Mouse (Mus musculus): ENCODE measurements around the gene Spdef. TPM values are rescaled to one million over a fixed set of nuclear protein-coding genes. Genes with fewer than 3 reads are reported as not detected.
A peak's percentile ranks its signal among the peaks of the same experiment; 100 is the strongest.

Gene Spdef
- polyA plus RNA-seq, 1 experiment from 2014 or later = 0.75 TPM

DNA sequence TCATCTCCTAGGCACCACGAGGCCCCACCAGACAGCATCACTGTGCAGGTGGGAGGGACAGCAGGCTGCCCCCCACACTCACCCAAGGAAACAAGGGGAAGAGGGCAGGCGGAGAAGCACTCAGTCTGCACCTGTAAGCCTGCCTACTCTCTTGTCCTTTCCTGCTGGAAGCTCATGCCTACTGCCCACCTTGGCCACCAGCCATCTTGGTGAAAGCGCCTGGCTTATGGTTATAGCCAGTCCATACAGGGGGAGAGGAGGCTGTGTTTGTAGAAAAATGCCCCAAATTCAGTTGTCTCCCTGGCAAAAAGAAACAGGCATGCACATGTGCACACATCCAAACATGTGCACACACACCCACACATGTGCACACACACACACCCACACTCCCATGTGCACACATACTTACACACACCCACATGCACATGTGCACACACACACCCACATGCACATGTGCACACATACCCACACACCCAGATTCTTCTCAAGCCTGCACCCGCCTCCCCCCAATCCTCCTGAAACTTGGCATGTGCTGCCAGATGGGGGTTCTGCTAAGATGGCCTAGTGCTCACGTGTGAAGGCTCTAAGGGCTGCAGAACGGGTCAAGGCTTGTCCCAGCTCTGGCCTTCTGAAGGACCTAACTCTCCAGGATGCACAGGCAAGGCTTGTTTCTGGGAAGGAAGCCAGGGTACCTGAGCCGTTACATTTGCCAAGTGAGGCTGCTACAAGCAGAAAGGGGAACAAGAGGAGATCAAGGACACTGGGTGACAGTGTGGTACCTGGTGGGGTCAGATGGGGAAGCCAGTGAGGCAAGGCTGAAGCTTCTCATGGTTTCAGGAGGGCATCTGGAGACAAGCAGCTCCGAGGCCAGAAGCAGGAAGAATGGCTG, 22.8 kb upstream of the Spdef start:
- Histone ChIP-seq H3K36me3 (ENCODE audit: poor library complexity, severe bottlenecking) (peaks cover 16% of the 10 kb centered on the region; the same call in 1 of the 2 replicates), H3K9ac (no peak overlapping the region), H3K27ac (no peak overlapping the region; the same call in 1 of the 2 replicates), H3K27me3 (no peaks in the 10 kb centered on the region), H3K4me2 (no peak overlapping the region), H3K9me3 (replicated peaks) (no peaks in the 10 kb centered on the region), H3K4me3 (no peak overlapping the region), H3K4me1 (no peaks in the 10 kb centered on the region)
- no peak for ATAC-seq
- WGBS = 89% methylated on average over 8 of the region's 8 CpGs

DNA sequence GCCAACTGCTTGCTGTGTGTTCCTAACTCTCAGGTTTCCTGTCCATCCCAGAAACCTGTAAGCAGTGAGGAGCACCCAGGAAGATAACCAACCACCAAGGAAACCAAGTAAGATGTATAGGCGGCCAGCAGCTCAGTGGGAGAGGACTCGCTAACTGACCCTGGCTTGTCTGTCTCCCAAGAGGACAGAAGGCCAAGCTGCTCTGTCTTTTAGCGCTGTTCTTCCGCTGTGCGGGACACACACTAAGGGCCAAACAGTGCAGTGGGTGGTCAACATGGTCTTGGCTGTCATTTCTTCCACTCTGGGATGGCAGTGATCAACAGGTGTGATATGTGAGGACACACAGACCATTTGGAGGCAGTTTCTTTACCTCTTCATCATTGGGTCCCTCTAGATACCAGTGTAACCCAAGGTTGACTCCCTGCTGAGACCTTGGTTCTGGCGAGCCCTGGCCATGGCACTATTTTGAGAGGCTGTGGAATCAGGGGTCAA, 21.7 kb upstream of the Spdef start:
- no peak for ATAC-seq
- H3K4me3 ChIP-seq = no peak overlapping the region
- 86% methylated on average over 6 of the region's 6 CpGs for WGBS

DNA sequence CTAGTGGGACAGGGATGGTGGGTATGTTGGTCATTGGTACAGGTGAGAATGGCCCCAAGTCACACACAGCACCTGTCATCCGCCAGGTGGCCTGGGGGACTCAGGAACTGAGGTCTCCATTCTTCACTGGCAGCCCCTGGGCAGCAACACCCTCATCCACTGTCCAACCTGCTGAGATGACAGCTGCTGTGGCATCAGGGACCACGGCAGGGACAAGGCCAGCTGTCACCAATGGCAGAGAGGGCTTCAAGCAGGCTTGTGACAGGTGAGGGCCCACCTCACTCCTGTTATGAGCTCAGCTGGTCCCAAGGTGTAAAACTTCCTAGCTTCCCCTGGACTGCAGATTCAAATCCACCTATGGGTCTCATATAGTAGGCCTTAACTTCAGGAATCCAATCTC, 19.4 kb upstream of the Spdef start:
- Histone ChIP-seq H3K9ac (no peak overlapping the region), H3K27me3 (no peaks in the 10 kb centered on the region), H3K4me3 (no peak overlapping the region), H3K36me3 (ENCODE audit: poor library complexity, severe bottlenecking) (peaks cover 9% of the 10 kb centered on the region; the same call in 1 of the 2 replicates), H3K9me3 (replicated peaks) (no peaks in the 10 kb centered on the region), H3K4me2 (no peak overlapping the region), H3K4me1 (no peaks in the 10 kb centered on the region), H3K27ac (no peak overlapping the region)
- WGBS = 85% methylated on average over 2 of the region's 2 CpGs
- ATAC-seq = no peak

More for the DNA sequence above, 21.7 kb upstream of the Spdef start:
- Histone ChIP-seq H3K27ac (no peak overlapping the region), H3K36me3 (ENCODE audit: poor library complexity, severe bottlenecking) (peaks cover 15% of the 10 kb centered on the region; the same call in 1 of the 2 replicates), H3K27me3 (no peaks in the 10 kb centered on the region), H3K9ac (no peak overlapping the region), H3K9me3 (replicated peaks) (no peaks in the 10 kb centered on the region), H3K4me1 (no peaks in the 10 kb centered on the region), H3K4me2 (no peak overlapping the region)

DNA sequence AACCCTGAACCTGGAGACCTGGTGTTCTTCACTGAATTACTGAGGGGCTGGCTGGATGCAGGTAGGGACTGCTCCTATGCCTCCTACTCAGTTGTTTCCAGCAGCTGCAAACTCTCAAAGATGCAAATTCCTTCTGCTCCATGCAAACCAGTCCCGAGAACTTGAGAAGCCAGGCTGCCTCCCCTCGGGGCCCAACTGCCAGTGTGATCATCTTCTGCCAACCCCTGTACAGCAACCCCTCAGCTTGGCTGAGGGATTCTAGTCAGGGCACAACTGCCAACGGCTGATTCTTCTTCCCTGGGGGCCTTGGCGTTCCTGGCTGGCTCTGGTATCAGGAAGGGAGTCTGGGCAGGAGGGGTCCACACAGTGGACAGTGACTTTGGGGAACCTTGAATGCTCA, 17.7 kb upstream of the Spdef start:
- Histone ChIP-seq H3K27ac (no peak overlapping the region; the same call in 1 of the 2 replicates), H3K4me3 (no peak overlapping the region), H3K4me1 (no peaks in the 10 kb centered on the region), H3K4me2 (no peak overlapping the region), H3K36me3 (ENCODE audit: poor library complexity, severe bottlenecking) (peaks cover 4% of the 10 kb centered on the region; the same call in 1 of the 2 replicates), H3K27me3 (no peaks in the 10 kb centered on the region), H3K9me3 (replicated peaks) (no peaks in the 10 kb centered on the region), H3K9ac (no peak overlapping the region)
- WGBS = 70% methylated on average over 4 of the region's 4 CpGs
- ATAC-seq = no peak

DNA sequence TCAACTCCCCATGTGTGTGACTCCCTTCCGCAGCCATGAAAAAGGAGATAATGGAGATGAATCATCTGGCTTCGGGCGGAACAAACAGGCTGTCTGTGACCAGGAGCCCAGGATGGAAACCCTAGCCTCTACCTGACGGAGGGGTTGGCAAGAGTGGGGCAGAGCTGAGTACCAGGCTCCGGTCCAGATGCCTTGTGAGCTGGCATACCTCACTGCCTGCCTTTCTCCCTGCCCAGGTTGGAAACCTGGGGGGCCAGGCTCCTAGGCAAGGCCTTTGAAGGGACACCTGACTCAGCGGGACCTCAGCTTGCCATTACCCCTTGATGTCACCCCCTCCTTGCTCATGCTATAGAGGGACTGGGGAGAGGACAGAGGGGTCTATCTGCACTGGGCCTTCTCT, 12.2 kb upstream of the Spdef start:
- Histone ChIP-seq H3K9me3 (replicated peaks) (no peaks in the 10 kb centered on the region), H3K9ac (no peak overlapping the region), H3K27me3 (no peaks in the 10 kb centered on the region), H3K36me3 (ENCODE audit: poor library complexity, severe bottlenecking) (no peaks in the 10 kb centered on the region), H3K4me3 (no peak overlapping the region), H3K4me2 (no peak overlapping the region), H3K4me1 (no peaks in the 10 kb centered on the region), H3K27ac (no peak overlapping the region)
- WGBS = 98% methylated on average over 6 of the region's 6 CpGs
- no peak for ATAC-seq

DNA sequence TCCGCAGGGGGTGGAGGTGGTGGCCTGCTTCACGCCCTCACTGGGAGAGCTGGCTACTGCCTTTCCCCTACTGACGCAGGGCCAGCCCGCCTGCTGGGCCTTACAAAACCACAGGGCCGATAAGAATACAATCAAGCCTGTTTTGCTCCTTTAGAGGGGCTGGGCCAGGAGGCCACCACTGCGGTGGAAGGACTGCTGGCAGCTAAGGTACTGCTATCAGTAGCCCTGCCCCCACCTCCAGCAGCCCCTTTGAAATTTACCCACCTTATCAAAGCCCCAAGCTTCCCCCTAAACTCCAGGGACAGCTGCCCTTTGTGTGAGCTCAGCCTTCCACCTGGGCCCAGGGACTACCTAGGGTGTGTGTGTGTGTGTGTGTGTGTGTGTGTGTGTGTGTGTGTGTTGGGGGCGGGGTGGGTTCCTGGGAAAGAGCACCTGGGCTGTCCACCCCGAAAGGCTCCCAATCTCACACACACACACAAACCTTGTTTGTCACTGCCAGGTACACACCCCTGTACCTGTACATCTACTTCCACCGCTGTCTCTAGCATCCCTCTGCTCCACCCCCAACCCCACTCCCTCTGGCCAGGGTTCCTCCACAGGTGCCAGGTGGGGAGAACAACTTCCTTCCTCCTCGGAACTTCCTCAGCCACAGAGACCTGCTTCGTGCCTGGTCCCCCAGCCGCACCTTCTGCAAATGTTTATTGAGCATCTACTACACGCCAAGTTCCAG, 5.8 kb upstream of the Spdef start:
- H3K4me3 ChIP-seq = no peak overlapping the region
- no peaks in the 10 kb centered on the region for H3K27me3 ChIP-seq
- 20% methylated on average over 11 of the region's 13 CpGs for WGBS
- H3K9me3 ChIP-seq (replicated peaks) = no peaks in the 10 kb centered on the region; the same call in 1 of the 2 replicates
- H3K4me1 ChIP-seq = peaks cover 5% of the 10 kb centered on the region; the same call in 1 of the 2 replicates
- no peak overlapping the region for H3K4me2 ChIP-seq
- no peak for ATAC-seq
- H3K27ac ChIP-seq = no peak overlapping the region
- H3K9ac ChIP-seq = peak overlapping the region; percentile 16; the same call in 1 of the 2 replicates
- H3K36me3 ChIP-seq (ENCODE audit: poor library complexity, severe bottlenecking) = no peaks in the 10 kb centered on the region

DNA sequence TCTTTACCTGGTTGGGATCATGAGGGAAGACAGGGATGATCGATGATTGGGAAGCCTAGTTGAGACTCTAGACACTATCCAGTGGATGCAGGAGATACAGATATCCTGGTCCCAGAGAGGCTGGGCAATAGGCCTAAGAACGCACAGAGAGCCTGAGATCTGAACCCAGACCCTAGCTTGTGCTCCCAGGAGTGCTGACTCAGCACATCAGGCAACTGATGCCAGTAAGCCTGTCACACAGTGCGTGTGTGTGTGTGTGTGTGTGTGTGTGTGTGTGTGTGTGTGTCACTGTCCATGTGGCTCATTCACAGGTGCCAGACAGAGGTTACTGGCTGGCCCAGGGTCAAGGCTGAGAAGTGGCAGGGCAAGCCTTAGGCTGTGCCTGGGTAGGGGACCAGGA, 3.9 kb upstream of the Spdef start:
- Histone ChIP-seq H3K27me3 (no peaks in the 10 kb centered on the region), H3K36me3 (ENCODE audit: poor library complexity, severe bottlenecking) (no peaks in the 10 kb centered on the region), H3K4me1 (peaks cover 5% of the 10 kb centered on the region; the same call in 1 of the 2 replicates), H3K9ac (no peak overlapping the region), H3K4me3 (no peak overlapping the region), H3K9me3 (replicated peaks) (no peaks in the 10 kb centered on the region; the same call in 1 of the 2 replicates), H3K27ac (no peak overlapping the region), H3K4me2 (no peak overlapping the region)
- WGBS = 83% methylated on average over 3 of the region's 3 CpGs
- ATAC-seq = no peak

DNA sequence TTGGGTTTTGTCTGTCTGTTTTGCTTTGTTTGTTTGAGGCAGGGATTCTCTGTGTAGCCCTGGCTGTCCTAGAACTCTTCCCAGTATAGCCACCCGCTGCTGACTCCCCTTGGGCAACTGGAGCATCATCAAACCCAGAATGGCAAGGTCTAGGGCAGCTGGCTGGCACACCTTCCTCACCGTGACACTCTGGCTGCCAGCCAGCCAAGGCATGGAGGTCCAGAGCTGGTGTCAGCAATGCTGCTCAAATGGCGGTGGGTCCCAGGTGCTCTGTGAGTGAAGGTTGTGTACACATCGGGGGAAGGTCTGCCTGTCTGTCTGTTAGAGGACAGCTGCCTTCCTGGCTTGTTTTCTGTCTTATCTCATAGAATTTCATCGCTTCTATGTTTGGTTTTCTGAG, 3.4 kb upstream of the Spdef start:
- Histone ChIP-seq H3K4me2 (no peak overlapping the region), H3K9ac (no peak overlapping the region), H3K27me3 (no peaks in the 10 kb centered on the region), H3K27ac (no peak overlapping the region), H3K9me3 (replicated peaks) (no peaks in the 10 kb centered on the region; the same call in 1 of the 2 replicates), H3K36me3 (ENCODE audit: poor library complexity, severe bottlenecking) (no peaks in the 10 kb centered on the region), H3K4me3 (no peak overlapping the region), H3K4me1 (peaks cover 5% of the 10 kb centered on the region; the same call in 1 of the 2 replicates)
- no peak for ATAC-seq
- WGBS = 78% methylated on average over 5 of the region's 5 CpGs

DNA sequence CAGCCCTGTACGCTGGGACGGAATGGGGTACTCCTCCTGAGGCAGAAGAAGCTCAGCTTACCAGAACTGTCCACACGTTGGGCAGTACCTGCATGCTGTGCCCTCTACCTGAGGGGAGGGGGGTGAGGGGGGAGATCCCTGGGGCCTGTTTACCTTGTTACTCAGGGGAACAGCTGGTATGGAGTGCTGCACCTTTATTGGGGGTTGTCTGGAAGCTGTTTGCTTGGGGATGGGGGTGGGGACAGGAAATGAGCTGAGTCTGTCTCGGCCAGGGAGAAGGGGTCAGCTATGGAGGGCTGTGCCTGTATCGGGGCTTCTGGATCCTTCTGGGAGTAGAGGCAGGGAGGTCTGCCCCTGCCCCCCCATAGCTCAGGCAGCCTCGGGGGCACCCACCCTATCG, 2.2 kb downstream of the Spdef start:
- no peak for ATAC-seq
- H3K9ac ChIP-seq = no peak overlapping the region
- no peaks in the 10 kb centered on the region for H3K27me3 ChIP-seq
- whole genome bisulfite sequencing = 62% methylated on average over 7 of the region's 7 CpGs
- H3K36me3 ChIP-seq (ENCODE audit: poor library complexity, severe bottlenecking) = no peaks in the 10 kb centered on the region
- no peak overlapping the region for H3K4me3 ChIP-seq
- no peak overlapping the region for H3K4me2 ChIP-seq
- no peak overlapping the region for H3K27ac ChIP-seq
- H3K4me1 ChIP-seq = peaks cover 14% of the 10 kb centered on the region
- no peaks in the 10 kb centered on the region; the same call in 1 of the 2 replicates for H3K9me3 ChIP-seq (replicated peaks)

DNA sequence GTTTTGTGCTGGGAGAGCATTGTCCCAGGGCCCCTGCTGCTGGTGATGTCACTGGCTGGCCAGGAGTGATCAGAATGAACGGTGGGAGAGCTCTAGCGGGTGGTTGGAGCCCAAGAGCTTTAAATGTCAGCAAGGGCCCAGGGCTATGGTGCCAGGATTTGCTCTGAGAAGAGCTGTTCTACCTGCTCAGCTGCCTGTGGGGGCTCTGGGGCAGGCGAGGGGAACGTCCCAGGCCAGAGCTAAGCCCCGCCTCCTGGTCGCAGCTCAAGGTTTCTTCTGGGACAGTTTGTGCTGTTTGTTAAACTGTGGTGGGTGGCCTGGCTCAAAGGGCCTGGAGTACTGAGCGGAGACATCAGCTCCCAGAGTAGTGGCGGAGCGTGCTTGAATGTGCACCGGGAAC, 3.3 kb downstream of the Spdef start:
- 14% methylated on average over 10 of the region's 10 CpGs for WGBS
- H3K36me3 ChIP-seq (ENCODE audit: poor library complexity, severe bottlenecking) = no peaks in the 10 kb centered on the region
- peak overlapping the region; percentile 27; the same call in 1 of the 2 replicates for H3K4me2 ChIP-seq
- no peaks in the 10 kb centered on the region for H3K27me3 ChIP-seq
- H3K4me3 ChIP-seq = no peak overlapping the region
- no peaks in the 10 kb centered on the region; the same call in 1 of the 2 replicates for H3K9me3 ChIP-seq (replicated peaks)
- ATAC-seq = no peak
- H3K9ac ChIP-seq = peak overlapping the region; percentile 23; the same call in 1 of the 2 replicates
- peaks cover 14% of the 10 kb centered on the region for H3K4me1 ChIP-seq
- no peak overlapping the region for H3K27ac ChIP-seq

DNA sequence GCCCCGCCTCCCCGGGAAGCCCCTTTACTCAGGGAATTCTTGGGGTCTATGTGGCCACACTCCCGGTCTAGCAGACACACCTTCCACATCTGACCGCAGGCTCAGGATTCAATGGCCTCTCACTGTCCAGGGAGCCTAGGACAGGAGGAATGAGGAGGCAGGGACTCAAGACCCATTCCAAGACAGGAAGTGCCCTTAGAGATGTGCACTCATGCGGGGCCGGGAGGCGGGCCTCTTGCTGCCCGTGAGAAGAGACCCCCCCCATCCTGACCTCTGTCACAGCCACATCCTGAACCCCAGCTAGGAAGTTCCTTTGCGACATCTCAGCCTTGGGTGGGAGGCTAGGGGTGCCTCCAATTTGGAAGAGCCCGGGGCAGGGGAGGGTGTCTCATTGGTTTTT, 3.7 kb downstream of the Spdef start:
- ATAC-seq = no peak
- no peak overlapping the region for H3K4me3 ChIP-seq
- H3K4me1 ChIP-seq = peaks cover 17% of the 10 kb centered on the region
- no peak overlapping the region for H3K27ac ChIP-seq
- H3K27me3 ChIP-seq = no peaks in the 10 kb centered on the region
- no peaks in the 10 kb centered on the region for H3K9me3 ChIP-seq (replicated peaks)
- 23% methylated on average over 10 of the region's 10 CpGs for WGBS
- H3K36me3 ChIP-seq (ENCODE audit: poor library complexity, severe bottlenecking) = no peaks in the 10 kb centered on the region
- no peak overlapping the region for H3K9ac ChIP-seq
- 0 out of 2 replicates have a peak overlapping the region, but pooled peaks have one; percentile 27 for H3K4me2 ChIP-seq

DNA sequence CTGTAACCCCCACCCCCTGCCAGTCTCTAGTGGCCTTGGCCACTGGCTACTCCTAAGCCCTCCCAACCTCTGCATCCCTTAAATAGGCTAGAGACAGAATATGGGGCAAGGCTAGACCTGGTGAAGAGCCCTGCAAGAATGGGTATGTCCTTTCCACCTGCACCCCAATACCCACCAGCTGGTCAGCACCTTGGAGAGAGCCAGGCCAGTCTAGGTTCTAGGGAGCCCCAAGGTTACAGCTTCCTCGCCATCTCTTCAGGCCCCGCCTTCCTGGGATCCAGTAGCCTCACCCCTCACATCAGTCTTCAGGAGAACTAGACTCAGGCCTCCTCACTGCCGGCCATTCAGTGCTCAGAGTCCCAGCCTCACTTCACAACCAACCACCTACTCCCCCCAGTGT, 4.4 kb downstream of the Spdef start:
- H3K4me1 ChIP-seq = peaks cover 17% of the 10 kb centered on the region
- H3K4me3 ChIP-seq = no peak overlapping the region
- H3K27me3 ChIP-seq = no peaks in the 10 kb centered on the region
- H3K9me3 ChIP-seq (replicated peaks) = no peaks in the 10 kb centered on the region
- ATAC-seq = no peak
- WGBS = 31% methylated on average over 3 of the region's 3 CpGs
- no peak overlapping the region for H3K9ac ChIP-seq
- no peak overlapping the region for H3K27ac ChIP-seq
- H3K4me2 ChIP-seq = no peak overlapping the region
- no peaks in the 10 kb centered on the region for H3K36me3 ChIP-seq (ENCODE audit: poor library complexity, severe bottlenecking)

All from forebrain, embryonic 13.5 days (tissue).